Mouse (Mus musculus) lung, embryonic 15.5 days (tissue): Measurements from ENCODE around the gene Zcchc2. TPM values are rescaled to one million over a fixed set of nuclear protein-coding genes. Genes with fewer than 3 reads are reported as not detected.
A peak's percentile ranks its signal among the peaks of the same experiment; 100 is the strongest.

ENCODE experiments used
- ATAC-seq: fragments of 200-750 bp; cut with Nextera tagmentation; 2 replicates; pipeline ENCODE4 v1.8.0; 2017; ENCODE audit warnings: moderate number of reproducible peaks, borderline replicate concordance; ENCODE audit not compliant: low FRiP score, low TSS enrichment; ENCODE audit errors: extremely low read depth
- H3K27ac ChIP-seq: fragments of 300-500 bp; sonication (generic); 2 replicates; pipeline ENCODE4 v1.5.1; 2015; ENCODE audit warnings: moderate library complexity, mild to moderate bottlenecking, inconsistent platforms
- H3K27me3 ChIP-seq: fragments of 300-500 bp; sonication (generic); 2 replicates; pipeline ENCODE4 v1.6.1; 2015; ENCODE audit warnings: inconsistent platforms
- H3K36me3 ChIP-seq: fragments of 300-500 bp; sonication (generic); 2 replicates; pipeline ENCODE4 v1.6.1; 2015; ENCODE audit warnings: inconsistent platforms
- H3K4me1 ChIP-seq: fragments of 300-500 bp; sonication (generic); 2 replicates; pipeline ENCODE4 v1.6.1; 2015; ENCODE audit warnings: inconsistent platforms
- H3K4me2 ChIP-seq: fragments of 300-500 bp; sonication (generic); 2 replicates; pipeline ENCODE4 v1.6.1; 2015; ENCODE audit warnings: inconsistent platforms, mild to moderate bottlenecking, moderate library complexity
- H3K4me3 ChIP-seq: fragments of 300-500 bp; sonication (generic); 2 replicates; pipeline ENCODE4 v1.5.1; 2015; ENCODE audit warnings: mild to moderate bottlenecking, inconsistent platforms
- H3K9ac ChIP-seq: fragments of 300-500 bp; sonication (generic); 2 replicates; pipeline ENCODE4 v1.6.1; 2015; ENCODE audit warnings: inconsistent platforms
- H3K9me3 ChIP-seq: fragments of 300-500 bp; sonication (generic); 2 replicates; pipeline ENCODE4 v1.6.1; 2016; ENCODE audit warnings: inconsistent platforms
- WGBS: fragments of 180-500 bp; shearing (Covaris S2); methylation state at CpG from one replicate; pipeline ENCODE4 v1.1.7; 2015; 5-methylcytosine and 5-hydroxymethylcytosine counted together
- polyA plus RNA-seq: library from polyadenylated mRNA; unstranded; fragments of >200 nt; fragmentation: Nextera tagmentation; extraction: Ambion mirVana; gene quantifications from 2 replicates; pipeline ENCODE4 v1.2.1, GENCODE M21; 2015

The Zcchc2 gene
- polyA plus RNA-seq, 1 experiment from 2014 or later = 2.0 TPM

DNA sequence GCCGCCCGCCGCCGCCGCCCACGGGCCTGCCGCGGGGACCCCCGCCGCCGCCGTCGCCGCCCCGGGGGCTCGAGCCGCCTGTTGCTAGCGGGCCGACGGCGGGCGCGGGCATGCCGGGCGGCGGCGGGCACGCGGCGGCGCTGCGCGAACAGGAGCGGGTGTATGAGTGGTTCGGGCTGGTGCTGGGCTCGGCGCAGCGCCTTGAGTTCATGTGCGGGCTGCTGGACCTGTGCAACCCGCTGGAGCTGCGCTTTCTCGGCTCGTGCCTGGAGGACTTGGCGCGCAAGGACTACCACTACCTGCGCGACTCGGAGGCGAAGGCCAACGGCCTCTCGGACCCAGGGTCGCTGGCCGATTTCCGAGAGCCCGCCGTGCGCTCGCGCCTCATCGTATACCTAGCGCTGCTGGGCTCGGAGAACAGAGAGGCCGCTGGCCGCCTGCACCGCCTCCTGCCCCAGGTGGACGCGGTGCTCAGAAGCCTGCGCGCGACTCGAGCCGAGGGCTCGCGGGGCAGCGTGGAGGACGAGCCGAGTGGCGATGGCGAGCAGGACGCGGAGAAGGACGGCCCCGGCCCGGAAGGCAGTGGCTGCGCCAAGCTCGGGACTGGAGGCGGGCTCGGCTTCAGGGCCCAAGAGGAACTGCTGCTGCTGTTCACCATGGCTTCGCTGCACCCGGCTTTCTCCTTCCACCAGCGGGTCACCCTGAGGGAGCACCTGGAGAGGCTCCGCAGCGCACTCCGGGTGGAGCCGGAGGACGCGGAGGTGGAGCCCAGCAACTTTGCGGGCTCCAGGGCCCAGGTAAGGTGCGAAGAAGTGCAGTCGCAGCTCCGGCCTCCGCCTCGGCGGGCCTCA lies 930 bp downstream of the Zcchc2 start:
- Histone ChIP-seq H3K4me3 (peak overlapping the region; percentile 58), H3K4me1 (peaks cover 34% of the 10 kb centered on the region), H3K9me3 (no peaks in the 10 kb centered on the region), H3K27ac (peak overlapping the region; percentile 97), H3K36me3 (no peaks in the 10 kb centered on the region), H3K27me3 (no peaks in the 10 kb centered on the region), H3K4me2 (peak overlapping the region; percentile 98), H3K9ac (peak overlapping the region; percentile 64)
- peak; percentile 20; the same call in 1 of the 2 replicates for ATAC-seq
- WGBS = under 1% methylated on average over 101 of the region's 104 CpGs

DNA sequence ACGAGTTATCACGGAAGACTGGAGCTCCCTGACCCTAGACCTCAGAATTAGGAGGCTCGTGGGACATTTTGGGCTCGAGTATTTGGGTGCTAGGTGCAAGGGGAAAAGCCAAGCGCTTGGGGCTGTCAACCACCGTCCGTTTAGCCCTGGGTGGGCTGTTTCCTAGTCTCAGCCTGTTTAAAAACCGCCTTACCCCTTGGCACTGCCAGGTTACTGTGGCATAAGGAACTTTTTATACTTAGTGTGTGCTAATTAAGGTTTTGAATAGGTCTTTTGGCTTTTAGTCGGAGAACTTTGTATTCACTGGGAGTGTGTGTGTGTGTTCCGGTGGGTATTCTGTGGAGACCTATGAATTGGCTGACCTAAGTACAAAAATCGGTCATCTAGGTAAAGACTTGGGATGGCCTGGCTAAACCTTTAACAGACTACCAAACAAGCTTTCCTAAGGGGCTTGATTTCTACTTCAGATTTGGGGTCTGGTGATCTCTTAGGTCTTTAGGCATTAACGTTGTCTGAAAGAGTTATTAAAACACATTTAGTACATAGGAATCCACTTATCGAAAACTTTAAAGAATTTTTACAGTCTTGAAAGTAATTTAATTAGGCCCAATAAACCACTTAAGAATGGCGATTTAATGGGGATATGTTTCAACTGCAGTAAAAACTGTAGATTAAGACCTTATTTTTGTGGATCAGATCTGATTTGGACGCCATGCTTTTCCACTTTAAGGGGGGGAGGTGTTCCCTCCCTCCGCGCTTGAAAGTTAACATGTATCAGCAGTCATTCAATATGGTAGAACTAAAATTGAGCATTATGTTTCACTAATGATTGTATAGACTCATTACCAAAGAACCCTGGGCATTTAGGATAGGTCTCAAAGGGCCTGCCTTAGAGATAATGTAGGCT lies 2.0 kb downstream of the Zcchc2 start:
- Histone ChIP-seq H3K4me3 (peak overlapping the region; percentile 58), H3K9ac (peak overlapping the region; percentile 64), H3K4me1 (peaks cover 36% of the 10 kb centered on the region), H3K27me3 (no peaks in the 10 kb centered on the region), H3K9me3 (no peaks in the 10 kb centered on the region), H3K36me3 (no peaks in the 10 kb centered on the region), H3K4me2 (peak overlapping the region; percentile 98), H3K27ac (peak overlapping the region; percentile 97; the same call in 1 of the 2 replicates)
- WGBS = 32% methylated on average over 17 of the region's 17 CpGs
- no peak for ATAC-seq

DNA sequence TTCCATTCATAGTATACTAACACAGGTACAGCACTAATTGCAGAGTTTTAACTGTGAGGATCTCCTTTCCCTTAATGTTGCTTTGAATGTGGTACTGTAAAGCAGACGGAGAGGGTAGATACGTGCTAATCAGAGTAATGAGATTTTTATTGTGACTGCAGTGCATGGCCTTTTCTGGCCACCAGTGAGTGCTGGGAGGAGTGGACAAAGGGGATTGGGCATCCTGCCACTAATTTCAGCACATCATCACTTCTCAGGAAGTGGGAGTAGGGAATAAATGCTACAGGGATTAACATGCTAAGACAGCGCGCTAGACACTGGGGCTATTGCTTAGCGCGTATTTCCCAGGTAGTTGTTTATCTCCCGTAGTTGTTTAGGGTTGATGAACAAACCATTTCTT lies 3.0 kb downstream of the Zcchc2 start:
- peak overlapping the region; percentile 70 for H3K9ac ChIP-seq
- 6% methylated on average over 7 of the region's 7 CpGs for WGBS
- ATAC-seq = no peak
- peak overlapping the region; percentile 98 for H3K4me2 ChIP-seq
- H3K27me3 ChIP-seq = no peaks in the 10 kb centered on the region
- H3K4me1 ChIP-seq = peaks cover 40% of the 10 kb centered on the region
- H3K36me3 ChIP-seq = no peaks in the 10 kb centered on the region
- no peaks in the 10 kb centered on the region for H3K9me3 ChIP-seq
- H3K4me3 ChIP-seq = peak overlapping the region; percentile 58
- H3K27ac ChIP-seq = no peak overlapping the region

DNA sequence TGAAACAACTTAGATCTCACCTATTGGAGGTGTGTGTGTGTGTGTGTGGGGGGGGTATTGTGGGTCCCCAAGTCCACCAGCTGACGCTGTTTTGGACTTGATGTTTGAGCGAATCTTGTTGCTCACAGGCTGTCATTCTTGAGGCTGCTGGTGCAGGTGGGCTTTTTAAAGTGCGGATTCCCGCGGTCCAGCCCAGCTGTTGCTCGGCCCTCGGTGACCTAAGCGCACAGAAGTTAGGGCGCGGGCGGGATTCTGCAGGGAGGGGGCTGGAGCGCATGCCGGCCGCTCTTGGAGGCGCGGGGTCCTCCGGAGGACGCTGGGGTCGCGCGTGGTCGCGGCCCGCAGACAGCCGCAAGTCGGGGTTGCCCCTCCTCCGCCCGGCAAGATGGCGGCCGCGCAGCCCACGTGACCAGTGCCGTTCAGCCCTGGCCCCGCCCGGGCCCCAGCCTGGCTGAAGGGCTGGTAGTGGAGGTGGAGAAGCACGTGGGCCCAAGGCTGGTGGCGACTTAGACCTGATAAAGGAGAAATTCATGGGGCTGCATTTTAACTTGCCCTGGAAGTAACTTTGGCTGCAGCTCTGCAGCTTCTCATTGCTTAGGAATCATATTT lies 3.5 kb downstream of the Zcchc2 start:
- Histone ChIP-seq H3K27me3 (no peaks in the 10 kb centered on the region), H3K36me3 (no peaks in the 10 kb centered on the region), H3K4me1 (peaks cover 38% of the 10 kb centered on the region), H3K4me3 (peak overlapping the region; percentile 58), H3K9ac (peak overlapping the region; percentile 70), H3K9me3 (no peaks in the 10 kb centered on the region), H3K4me2 (peak overlapping the region; percentile 98), H3K27ac (peak overlapping the region; percentile 72)
- ATAC-seq = peak; percentile 52; the same call in 1 of the 2 replicates
- under 1% methylated on average over 37 of the region's 37 CpGs for whole genome bisulfite sequencing

DNA sequence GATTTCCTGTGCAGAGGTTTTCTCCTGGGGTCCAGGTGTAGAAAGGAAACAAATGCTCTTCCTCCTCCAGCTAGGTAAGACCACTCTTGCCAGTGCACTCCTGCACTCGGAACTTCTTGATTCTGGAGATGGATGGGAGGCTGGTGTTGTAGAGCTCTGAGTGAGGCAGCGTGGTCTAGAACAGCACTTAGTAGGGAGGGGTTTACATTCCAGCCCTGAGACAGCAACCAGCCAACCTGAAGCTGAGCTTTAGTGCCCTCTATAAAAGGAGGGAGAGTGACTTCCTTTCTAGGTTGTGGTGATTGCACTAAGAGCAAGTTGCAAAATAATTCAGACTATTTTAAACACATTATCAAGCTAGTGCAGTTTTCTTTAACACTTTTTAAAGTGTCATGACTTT lies 5.8 kb downstream of the Zcchc2 start:
- Histone ChIP-seq H3K9ac (no peak overlapping the region), H3K4me1 (peaks cover 38% of the 10 kb centered on the region), H3K36me3 (no peaks in the 10 kb centered on the region), H3K4me3 (no peak overlapping the region), H3K9me3 (no peaks in the 10 kb centered on the region), H3K4me2 (no peak overlapping the region), H3K27ac (no peak overlapping the region), H3K27me3 (no peaks in the 10 kb centered on the region)
- ATAC-seq = no peak
- 70% methylated on average over 2 of the region's 2 CpGs for WGBS

DNA sequence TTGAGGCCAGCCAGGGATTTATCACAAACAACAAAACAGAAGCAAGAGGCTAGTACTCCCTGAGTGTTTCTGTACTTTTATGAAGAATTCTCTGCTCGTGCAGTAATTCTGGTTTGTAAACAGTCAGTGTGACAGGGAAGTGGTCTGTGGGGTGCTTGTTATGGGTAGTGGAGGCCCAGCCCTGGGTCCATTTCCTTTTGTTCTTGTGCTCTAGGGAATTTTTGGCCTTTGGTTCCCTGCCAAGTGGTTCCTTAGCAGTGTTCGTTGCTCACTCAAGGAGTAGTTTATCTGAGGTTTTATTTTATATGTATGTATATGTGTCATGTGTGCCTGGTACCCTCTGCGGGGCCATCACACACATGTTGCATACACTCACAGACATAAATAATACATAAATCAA lies 7.1 kb downstream of the Zcchc2 start:
- Histone ChIP-seq H3K36me3 (no peaks in the 10 kb centered on the region), H3K4me3 (no peak overlapping the region), H3K9me3 (no peaks in the 10 kb centered on the region), H3K27ac (0 out of 2 replicates have a peak overlapping the region, but pooled peaks have one; percentile 1), H3K27me3 (no peaks in the 10 kb centered on the region), H3K4me1 (peaks cover 31% of the 10 kb centered on the region), H3K9ac (no peak overlapping the region), H3K4me2 (no peak overlapping the region)
- ATAC-seq = no peak
- WGBS = 21% methylated on average over 3 of the region's 3 CpGs

DNA sequence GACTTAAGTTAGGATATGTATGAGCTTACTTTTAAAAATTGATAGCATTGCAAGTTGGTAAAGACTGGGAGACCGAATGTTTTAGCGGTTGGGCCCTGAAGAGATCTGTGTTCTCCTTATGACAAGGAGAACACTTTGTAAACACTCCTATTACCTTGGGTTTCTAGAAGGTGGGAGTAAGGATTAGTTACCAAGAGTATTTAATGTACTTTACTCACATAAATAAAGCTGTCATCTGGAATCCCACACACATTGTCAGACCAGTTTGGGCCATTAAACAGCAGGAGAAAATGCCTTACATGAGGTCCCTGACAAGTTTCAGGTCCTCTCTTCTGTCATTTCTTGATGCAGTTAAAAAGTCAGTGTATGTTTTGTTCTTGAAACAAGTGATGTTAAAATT lies 9.6 kb downstream of the Zcchc2 start:
- no peak overlapping the region for H3K27ac ChIP-seq
- no peak overlapping the region for H3K9ac ChIP-seq
- H3K4me1 ChIP-seq = peaks cover 10% of the 10 kb centered on the region
- H3K27me3 ChIP-seq = no peaks in the 10 kb centered on the region
- ATAC-seq = no peak
- peaks cover 13% of the 10 kb centered on the region for H3K36me3 ChIP-seq
- H3K4me2 ChIP-seq = no peak overlapping the region
- H3K4me3 ChIP-seq = no peak overlapping the region
- no peaks in the 10 kb centered on the region for H3K9me3 ChIP-seq
- 89% methylated on average over 2 of the region's 2 CpGs for WGBS

DNA sequence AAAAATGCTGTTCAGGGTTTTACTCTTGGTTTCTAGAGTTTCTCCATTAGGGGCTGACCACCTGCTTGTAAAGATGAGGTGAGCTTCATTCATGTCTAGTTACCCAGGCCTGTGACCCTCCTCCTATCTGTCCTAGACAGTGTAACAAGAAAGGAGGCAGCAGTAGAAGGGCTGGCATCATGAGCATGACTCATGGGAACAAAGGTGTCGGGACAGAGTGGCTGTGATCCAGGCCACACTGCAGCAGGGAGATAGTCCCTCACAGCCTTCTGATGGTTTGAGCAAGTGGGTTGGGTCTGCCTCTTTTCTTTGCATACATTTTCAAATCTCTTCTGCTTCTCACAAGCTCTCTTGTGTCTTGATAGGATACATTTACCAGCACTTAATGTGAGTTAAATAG lies 17.4 kb downstream of the Zcchc2 start:
- Histone ChIP-seq H3K27ac (no peak overlapping the region), H3K9ac (no peak overlapping the region), H3K36me3 (peaks cover 31% of the 10 kb centered on the region), H3K4me3 (no peak overlapping the region), H3K9me3 (no peaks in the 10 kb centered on the region), H3K4me2 (no peak overlapping the region), H3K27me3 (no peaks in the 10 kb centered on the region), H3K4me1 (no peaks in the 10 kb centered on the region)
- 85% methylated on average over 1 of the region's 1 CpGs for WGBS
- ATAC-seq = no peak

DNA sequence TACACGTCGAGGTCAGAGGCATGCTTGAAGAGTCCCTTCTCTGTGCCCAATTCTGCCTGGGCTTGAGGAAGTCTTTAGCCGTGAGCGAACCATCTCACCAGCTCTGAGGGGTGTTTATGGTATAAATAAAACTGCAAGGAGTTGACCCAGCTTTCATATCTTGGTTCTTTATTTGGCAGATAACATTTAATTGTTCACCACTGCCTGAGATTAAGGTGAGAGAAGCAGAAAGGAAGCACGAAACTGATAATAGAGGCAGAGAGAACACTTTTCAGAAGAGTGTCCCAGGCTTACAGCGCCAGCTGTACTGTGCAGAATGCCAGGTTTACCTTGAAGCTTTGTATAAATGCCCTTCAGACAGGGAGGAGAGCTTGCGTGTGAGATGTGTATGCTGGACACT lies 20.9 kb downstream of the Zcchc2 start:
- no peaks in the 10 kb centered on the region for H3K27me3 ChIP-seq
- no peak for ATAC-seq
- H3K9me3 ChIP-seq = no peaks in the 10 kb centered on the region
- no peak overlapping the region for H3K27ac ChIP-seq
- no peaks in the 10 kb centered on the region for H3K4me1 ChIP-seq
- H3K4me3 ChIP-seq = no peak overlapping the region
- H3K36me3 ChIP-seq = peaks cover 10% of the 10 kb centered on the region; the same call in 1 of the 2 replicates
- WGBS = 73% methylated on average over 7 of the region's 7 CpGs
- no peak overlapping the region for H3K4me2 ChIP-seq
- H3K9ac ChIP-seq = no peak overlapping the region

DNA sequence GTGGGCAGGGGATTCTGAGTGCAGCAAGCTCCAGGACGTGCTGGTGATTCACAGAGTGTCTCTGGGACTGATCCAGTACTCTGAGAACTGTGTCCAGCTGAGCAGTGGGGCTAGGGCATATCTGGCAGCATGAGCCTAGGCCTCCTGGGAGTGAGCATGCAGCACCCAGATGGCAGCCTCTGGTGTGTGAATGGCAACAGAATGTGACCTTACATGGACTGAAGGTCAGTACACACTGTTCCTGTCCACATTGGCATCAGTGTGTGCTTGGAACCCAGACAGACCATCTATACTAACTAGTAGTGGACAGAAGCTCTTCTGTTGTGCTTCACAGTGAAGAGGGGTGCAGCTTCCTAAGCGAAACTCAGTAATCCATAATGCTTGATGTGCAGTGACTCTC lies 23.6 kb downstream of the Zcchc2 start:
- H3K4me3 ChIP-seq = no peak overlapping the region
- 83% methylated on average over 2 of the region's 2 CpGs for whole genome bisulfite sequencing
- H3K9me3 ChIP-seq = no peaks in the 10 kb centered on the region
- H3K4me1 ChIP-seq = no peaks in the 10 kb centered on the region
- H3K27me3 ChIP-seq = no peaks in the 10 kb centered on the region
- no peak for ATAC-seq
- H3K4me2 ChIP-seq = no peak overlapping the region
- H3K9ac ChIP-seq = no peak overlapping the region
- peaks cover 10% of the 10 kb centered on the region; the same call in 1 of the 2 replicates for H3K36me3 ChIP-seq
- H3K27ac ChIP-seq = no peak overlapping the region

DNA sequence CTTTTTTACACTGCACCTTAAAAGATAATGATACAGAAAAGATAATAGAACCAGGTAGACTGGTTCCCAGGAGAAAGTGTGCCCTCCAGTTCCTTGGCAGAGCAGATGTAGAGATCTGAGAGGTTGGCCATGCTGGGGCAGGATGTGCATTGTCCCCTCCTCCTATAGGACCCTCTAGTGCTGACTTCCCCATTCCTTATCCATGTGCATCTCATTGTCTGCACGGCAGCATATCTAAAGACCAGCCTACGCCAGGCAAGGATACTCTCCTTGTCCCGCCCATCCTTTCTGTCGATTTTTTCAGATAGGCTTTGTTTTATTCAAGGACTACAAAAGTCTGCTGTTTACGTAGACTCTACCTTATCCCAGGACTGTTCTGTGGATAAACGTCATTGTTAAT lies 26.1 kb downstream of the Zcchc2 start:
- Histone ChIP-seq H3K9me3 (no peaks in the 10 kb centered on the region), H3K4me1 (no peaks in the 10 kb centered on the region), H3K4me3 (no peak overlapping the region), H3K36me3 (peaks cover 17% of the 10 kb centered on the region; the same call in 1 of the 2 replicates), H3K27me3 (no peaks in the 10 kb centered on the region), H3K4me2 (no peak overlapping the region), H3K9ac (no peak overlapping the region), H3K27ac (no peak overlapping the region)
- ATAC-seq = no peak
- WGBS = 72% methylated on average over 6 of the region's 6 CpGs
